Mouse (Mus musculus): ENCODE data around the gene Olfr508.
"Not testable (repeated sequence)": the region's sequence is repeated elsewhere in the genome, so short reads cannot be mapped to it uniquely, and the experiment has no call there.

The Olfr508 gene

GRCm38 (mm10) chr7:108629694-108630093 is at the start of gene Olfr508:
TSS of gene Olfr508 (plus strand) at chr7:108629994.
- DNase-seq (ENCODE audit: low read depth, low spot score) = no peak

GRCm38 (mm10) chr7:108589797-108590196 is 40.0 kb upstream of the Olfr508 start:
- no peak for DNase-seq (ENCODE audit: low read depth, low spot score)

GRCm38 (mm10) chr7:108601916-108602315 is 27.9 kb upstream of the Olfr508 start:
- not testable (repeated sequence) for DNase-seq (ENCODE audit: low read depth, low spot score)

GRCm38 (mm10) chr7:108610487-108610886 is 19.3 kb upstream of the Olfr508 start, which contains the start of gene Olfr506:
TSS of gene Olfr506 (plus strand) at chr7:108610787.
- no peak for DNase-seq (ENCODE audit: low read depth, low spot score)

DNA sequence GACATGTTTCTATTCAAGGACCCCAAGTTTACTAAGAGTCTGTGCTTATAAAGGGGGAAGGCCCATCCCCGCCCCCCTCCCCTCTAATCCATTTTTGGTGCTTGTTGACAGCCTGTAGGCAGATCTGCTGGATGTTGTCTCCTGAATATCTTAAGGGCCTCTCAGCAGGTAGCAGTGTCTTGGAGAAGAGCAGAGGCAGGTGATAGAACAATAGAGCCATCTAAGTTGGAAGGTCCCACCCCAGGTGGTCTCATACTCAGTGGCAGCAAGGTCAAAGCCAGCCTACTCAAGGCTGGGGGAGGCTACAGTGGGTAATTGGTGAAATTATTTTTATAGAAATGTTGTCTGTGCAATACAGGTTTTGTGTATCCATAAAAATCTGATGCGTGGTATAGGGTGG is 15.7 kb upstream of the Olfr508 start:
- no peak for DNase-seq (ENCODE audit: low read depth, low spot score)

DNA sequence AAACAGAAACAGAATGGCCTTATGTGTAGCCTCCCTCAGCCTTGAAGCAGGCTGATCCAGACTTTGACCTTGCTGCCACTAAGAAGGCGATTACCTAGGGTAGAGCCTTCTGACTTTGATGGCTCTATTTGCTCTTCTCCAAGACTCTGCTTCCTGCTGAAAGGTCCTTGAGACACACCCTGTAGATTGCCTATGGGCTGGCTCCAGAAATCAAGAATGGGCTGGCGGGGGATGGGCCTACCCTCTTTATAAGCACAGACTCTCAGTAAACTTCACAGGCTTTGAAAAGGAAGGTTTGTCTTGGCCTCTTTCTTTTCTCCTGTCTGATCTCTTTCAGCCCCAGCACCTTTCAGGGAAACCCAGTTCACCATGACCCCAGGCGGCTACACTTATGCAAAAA is 13.0 kb upstream of the Olfr508 start:
- DNase-seq (ENCODE audit: low read depth, low spot score) = not testable (repeated sequence)

- no peak for DNase-seq (ENCODE audit: low read depth, low spot score)
Measured at GRCm38 (mm10) chr7:108621514-108621913, 8.3 kb upstream of the Olfr508 start, which contains the start of gene Olfr507. TSS of gene Olfr507 (plus strand) at chr7:108621814.

DNA sequence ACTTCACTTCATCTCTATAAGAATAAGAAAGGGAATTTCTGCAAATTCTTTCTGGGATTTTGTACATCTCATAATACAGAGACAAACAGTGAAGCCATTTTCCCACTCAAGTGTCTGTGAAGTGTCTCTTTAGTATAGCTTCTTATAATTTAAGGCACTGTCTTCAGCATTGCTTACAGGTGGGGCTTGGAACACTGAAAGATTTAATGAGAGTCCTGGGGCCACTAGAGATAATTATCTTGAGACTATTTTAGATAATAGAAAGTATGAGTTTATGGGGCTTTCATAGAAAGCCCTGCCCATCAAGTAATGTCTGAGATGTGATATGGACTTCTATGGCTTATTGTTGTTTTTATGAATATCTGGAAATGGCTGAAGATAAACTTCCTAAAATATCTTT is 22.0 kb downstream of the Olfr508 start, which contains the start of gene Olfr509:
Gene Olfr509 (minus strand): TSS at position 101 of the 400 bp plus-strand sequence.
- DNase-seq (ENCODE audit: low read depth, low spot score) = no peak

DNA sequence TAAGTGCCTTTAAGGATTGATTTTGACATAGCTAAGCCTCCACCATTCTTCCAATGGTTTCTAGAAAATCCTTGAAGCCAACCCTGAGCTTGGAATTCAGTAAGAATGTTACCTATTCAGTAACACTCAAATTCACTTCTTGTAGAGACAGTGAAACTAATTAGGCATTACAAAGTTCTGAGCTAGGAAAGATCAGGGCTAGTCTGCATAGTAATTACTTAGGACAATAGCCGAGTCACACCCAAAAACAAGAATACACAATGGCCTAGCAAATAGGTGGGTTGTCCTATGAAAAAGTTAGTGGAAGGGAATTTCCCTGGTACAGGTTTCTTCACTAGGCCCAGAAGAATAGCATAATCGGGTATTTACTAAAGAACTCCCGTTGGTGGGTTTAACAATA is 32.6 kb downstream of the Olfr508 start:
- DNase-seq (ENCODE audit: low read depth, low spot score) = no peak

DNA sequence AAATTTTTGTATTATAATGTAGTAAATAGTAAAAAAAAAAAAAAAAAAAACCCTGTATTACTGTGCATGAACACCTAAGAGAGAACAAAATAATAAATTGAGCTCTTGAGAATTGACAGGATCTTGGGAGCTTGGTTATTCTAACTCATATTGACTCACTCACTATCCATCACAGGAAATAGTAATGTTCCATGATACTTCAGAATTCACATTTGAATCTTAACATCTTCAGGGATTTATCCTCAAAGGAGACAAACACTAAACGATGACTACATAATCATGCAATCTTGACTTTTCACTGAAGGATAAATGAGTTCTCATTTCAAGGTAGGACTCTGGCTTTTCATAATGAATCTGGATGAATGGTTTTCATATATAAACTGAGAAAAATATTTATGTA is 36.3 kb downstream of the Olfr508 start, which contains the start of gene Olfr510:
Gene Olfr510 (plus strand): TSS at position 301 of the 400 bp plus-strand sequence.
- no peak for DNase-seq (ENCODE audit: low read depth, low spot score)

DNA sequence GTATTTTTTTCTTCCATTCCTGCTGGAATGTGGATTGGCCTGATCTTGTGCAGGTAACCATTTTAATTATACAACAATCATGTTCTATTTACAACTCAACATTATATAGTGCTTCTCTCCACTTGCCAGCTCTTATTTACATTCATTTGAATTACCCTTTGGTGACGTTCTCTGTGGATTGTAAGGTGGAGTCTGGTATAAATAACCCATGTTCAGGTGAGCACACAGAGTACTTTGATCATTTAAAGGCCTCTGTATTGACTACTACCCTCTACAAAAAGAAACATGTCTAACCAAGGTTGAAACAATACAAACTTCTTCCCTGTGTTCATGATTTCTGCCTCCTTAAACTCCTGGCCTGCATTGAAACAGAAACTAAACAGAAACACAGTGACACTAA is 41.3 kb downstream of the Olfr508 start:
- no peak for DNase-seq (ENCODE audit: low read depth, low spot score)

DNA sequence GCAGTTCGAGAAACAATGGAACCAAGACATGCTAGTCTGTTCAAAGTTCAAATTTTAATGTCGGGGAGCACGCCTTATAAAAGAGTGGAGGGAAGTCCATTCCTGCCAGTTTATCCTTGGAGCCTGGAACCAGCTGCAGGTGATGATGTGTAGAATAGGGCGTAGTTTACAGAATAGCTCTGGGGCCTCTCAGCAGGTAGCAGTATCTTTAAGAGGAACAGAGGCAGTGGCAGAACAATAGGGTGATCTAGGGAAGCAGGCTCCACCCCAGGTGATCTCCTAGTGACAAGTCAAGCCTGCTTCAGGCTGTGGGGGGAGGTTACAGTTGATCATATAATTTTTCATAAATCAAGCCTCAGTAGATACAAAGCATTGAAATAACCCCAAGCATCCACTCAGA is 49.1 kb downstream of the Olfr508 start:
- DNase-seq (ENCODE audit: low read depth, low spot score) = no peak

Data from CD4-positive helper T cell, adult 2 months (primary cell).